ENCODE assay signal across 24 mouse cellular contexts in the genomic region with DNA sequence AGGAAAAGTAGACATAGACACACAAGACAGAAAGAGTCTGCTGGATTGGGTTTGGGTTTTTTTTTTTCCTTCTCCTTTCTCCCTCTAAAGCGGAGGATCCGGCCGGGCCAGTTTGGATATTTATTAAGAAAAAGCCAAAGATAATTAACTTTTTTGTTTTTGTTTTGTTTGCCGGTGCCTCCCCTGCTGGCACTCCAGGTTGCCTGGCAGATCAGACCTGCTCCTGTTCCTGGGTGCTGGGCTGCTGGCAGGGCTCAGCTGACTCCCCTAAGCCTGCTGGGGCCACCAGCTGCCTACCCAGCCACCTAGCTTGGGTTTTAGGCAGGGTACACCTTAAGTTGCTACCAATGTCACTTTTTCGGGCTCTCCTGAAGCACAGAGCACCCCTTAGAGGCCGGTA.
DNase-seq lines count a peak whose midpoint lies in the region.
"Had no signal": no experiment of that assay in that cellular context is flagged by ENCODE, and none has a peak within 500 bp of the region (broad histone marks: within the 10 kb centered on the region; RNA-seq: fewer than 3 reads in every experiment).

No protein-coding gene starts in this region.

- no peak overlapping the region for H3K4me3 ChIP-seq in heart, embryonic 10.5 days
- H3K4me3 ChIP-seq: embryonic facial prominence, embryonic 12.5 days; erythroblast, embryonic 14.5 days; forebrain, embryonic 12.5 days; forebrain, embryonic 15.5 days; heart, adult 2 months; hindbrain, embryonic 12.5 days; hindbrain, embryonic 15.5 days had no signal

- H3K4me1 ChIP-seq in heart, embryonic 10.5 days, result peaks cover 57% of the 10 kb centered on the region

- H3K9me3 ChIP-seq in heart, embryonic 10.5 days, result no peaks in the 10 kb centered on the region
- H3K9me3 ChIP-seq: embryonic facial prominence, embryonic 12.5 days; forebrain, embryonic 12.5 days; forebrain, embryonic 15.5 days; hindbrain, embryonic 12.5 days; hindbrain, embryonic 15.5 days had no signal

- H3K27ac ChIP-seq in heart, embryonic 10.5 days, result peak overlapping the region; percentile 5; the same call in 1 of the 2 replicates
- H3K27ac ChIP-seq: embryonic facial prominence, embryonic 12.5 days; forebrain, embryonic 12.5 days; forebrain, embryonic 15.5 days; heart, adult 2 months; hindbrain, embryonic 12.5 days; hindbrain, embryonic 15.5 days had no signal

- intact Hi-C loops in heart, postnatal 10 days (cut with DNase I), result no loop called here

- no peak for DNase-seq in heart, embryonic 10.5 days (ENCODE audit: low spot score)
- DNase-seq in heart, postnatal 10 days, result no peak
- peak; percentile 36 for DNase-seq in kidney, adult 9 months
- DNase-seq in kidney, postnatal 14 days, result no peak
- peak; percentile 51 for DNase-seq in urinary bladder, postnatal 14 days (ENCODE audit: low spot score)
- DNase-seq in urinary bladder, postnatal 10 days (ENCODE audit: low spot score), result no peak
- DNase-seq in lung, postnatal 25 days (ENCODE audit: low spot score), result no peak
- DNase-seq: adrenal gland, postnatal 10 days; adrenal gland, postnatal 36 days; B cell, adult 2 months; cerebellum, adult 18-20 months; cerebellum, adult 9-10 months; cerebellum, postnatal 14 days; gastrocnemius, postnatal 10 days; gastrocnemius, postnatal 36 days; heart, adult 2 months; heart, postnatal 36 days had no signal

- WGBS in heart, embryonic 10.5 days, result 66% methylated on average over 6 of the region's 6 CpGs

- H3K36me3 ChIP-seq in heart, embryonic 10.5 days, result no peaks in the 10 kb centered on the region
- H3K36me3 ChIP-seq: embryonic facial prominence, embryonic 12.5 days; forebrain, embryonic 12.5 days; forebrain, embryonic 15.5 days; G1E; hindbrain, embryonic 12.5 days; hindbrain, embryonic 15.5 days had no signal

- peaks cover 89% of the 10 kb centered on the region for H3K27me3 ChIP-seq in heart, embryonic 10.5 days (ENCODE audit: insufficient read depth, poor library complexity, severe bottlenecking)

Comparison
In these comparisons a context has a peak if more than half of its experiments do, and no peak if none do; other contexts are left out.
1. DNase-seq: peak in kidney, adult 9 months (single experiment) and urinary bladder, postnatal 14 days (single experiment); none in heart, embryonic 10.5 days (single experiment), heart, postnatal 10 days (0 of 2), kidney, postnatal 14 days (single experiment), urinary bladder, postnatal 10 days (single experiment) and lung, postnatal 25 days (single experiment).